Mouse (Mus musculus) adrenal gland, adult 2 months (tissue): ENCODE measurements around the gene Polg. TPM values are rescaled to one million over a fixed set of nuclear protein-coding genes. Genes with fewer than 3 reads are reported as not detected.

Source experiments
- DNase-seq: peaks from one replicate; pipeline ENCODE4 v3.0.0; 2021
- long read RNA-seq: library from polyadenylated mRNA; stranded (forward); transcript quantifications from one replicate; pipeline ENCODE4 v2.0.0, GENCODE M21; 2021
- polyA plus RNA-seq: library from polyadenylated mRNA; depleted of rRNA; stranded (reverse); fragments of >200 nt; gene quantifications from 2 replicates; pipeline ENCODE4 v1.2.3, GENCODE M21; 2012; rRNA removed
- total RNA-seq, 2 experiments: library from RNA; stranded (reverse); gene quantifications; 2 replicates each; pipeline ENCODE4 v1.2.3; 2021

Polg gene
- total RNA-seq, result 10 to 100 TPM; 65.7 to 69.3 TPM
- polyA plus RNA-seq, result 49.3 and 50.1 TPM in 2 replicates
- long read RNA-seq, full-length matches to known transcripts, result 44 of 61 reads
- long read RNA-seq, partial matches to known transcripts, result 10 of 61 reads
- long read RNA-seq, other reads (novel, unspliced or antisense), result 7 of 61 reads

GRCm38 (mm10) chr7:79466053-79466901 is at the start of gene Polg:
Gene Polg (minus strand): TSS chr7:79466362.
- peak; percentile 99 for DNase-seq

GRCm38 (mm10) chr7:79515861-79516260 is 49.7 kb upstream of the Polg start:
- DNase-seq, result no peak

GRCm38 (mm10) chr7:79515221-79515743 is 49.1 kb upstream of the Polg start:
- no peak for DNase-seq

- no peak for DNase-seq
Measured at GRCm38 (mm10) chr7:79514361-79514881, 48.3 kb upstream of the Polg start.

GRCm38 (mm10) chr7:79513466-79513865 is 47.3 kb upstream of the Polg start:
- DNase-seq, result no peak

GRCm38 (mm10) chr7:79512496-79512895 is 46.3 kb upstream of the Polg start:
- DNase-seq, result no peak

- no peak for DNase-seq
Measured at GRCm38 (mm10) chr7:79511656-79512055, 45.5 kb upstream of the Polg start.

- DNase-seq, result no peak
Measured at GRCm38 (mm10) chr7:79511181-79511580, 45.0 kb upstream of the Polg start.

GRCm38 (mm10) chr7:79510686-79511085 is 44.5 kb upstream of the Polg start:
- DNase-seq, result no peak

GRCm38 (mm10) chr7:79509710-79510109 is 43.5 kb upstream of the Polg start:
- no peak for DNase-seq

GRCm38 (mm10) chr7:79509235-79509607 is 43.1 kb upstream of the Polg start:
- DNase-seq, result no peak

GRCm38 (mm10) chr7:79508280-79509234 is 42.4 kb upstream of the Polg start:
- DNase-seq, result no peak

- DNase-seq, result no peak
Measured at GRCm38 (mm10) chr7:79507756-79508155, 41.6 kb upstream of the Polg start.

- no peak for DNase-seq
Measured at GRCm38 (mm10) chr7:79507101-79507705, 41.0 kb upstream of the Polg start.

- DNase-seq, result no peak
Measured at GRCm38 (mm10) chr7:79506531-79507090, 40.4 kb upstream of the Polg start.

GRCm38 (mm10) chr7:79505876-79506530 is 39.8 kb upstream of the Polg start:
- DNase-seq, result no peak

GRCm38 (mm10) chr7:79505376-79505775 is 39.2 kb upstream of the Polg start:
- DNase-seq, result no peak

- DNase-seq, result peak; percentile 59
Measured at GRCm38 (mm10) chr7:79504723-79505122, 38.6 kb upstream of the Polg start.

- DNase-seq, result no peak
Measured at GRCm38 (mm10) chr7:79503656-79504250, 37.6 kb upstream of the Polg start.

GRCm38 (mm10) chr7:79503103-79503455 is 36.9 kb upstream of the Polg start:
- DNase-seq, result no peak
